ENCODE assay signal across 13 mouse cellular contexts in the genomic region with DNA sequence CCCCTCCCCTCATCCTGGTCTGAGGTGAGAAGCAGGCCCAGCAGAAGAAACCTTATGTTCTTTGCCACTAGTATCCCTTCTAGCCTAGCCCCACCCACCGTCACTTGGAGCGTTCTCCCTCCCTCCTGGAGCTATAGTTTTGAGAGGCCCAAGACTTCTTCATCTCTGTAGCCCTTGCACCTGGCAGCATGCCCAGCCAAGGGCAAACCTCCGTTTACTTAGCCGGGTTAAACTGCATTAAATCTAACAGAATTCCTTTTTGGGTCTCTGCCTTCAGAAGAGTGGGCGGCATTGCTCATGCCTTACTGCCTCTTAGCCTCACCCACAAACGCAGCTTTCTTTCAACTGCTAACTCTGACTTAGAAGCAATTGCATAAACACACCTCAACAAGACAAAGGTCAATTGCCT.
DNase-seq lines count a peak whose midpoint lies in the region; ATAC-seq and TF ChIP-seq lines count a peak whose summit lies in the region.
"Had no signal": no experiment of that assay in that cellular context is flagged by ENCODE, and none has a peak within 500 bp of the region (broad histone marks: within the 10 kb centered on the region; RNA-seq: fewer than 3 reads in every experiment).

No protein-coding gene starts in this region.

- H3K4me3 ChIP-seq in lung, embryonic 14.5 days (ENCODE audit: low read depth, low read length) = no peak overlapping the region
- H3K4me3 ChIP-seq in forebrain, postnatal 0 days (ENCODE audit: low read depth, low read length) = no peak overlapping the region
- H3K4me3 ChIP-seq: megakaryocyte, embryonic 14.5 days; neural tube, embryonic 15.5 days had no signal

- H3K27me3 ChIP-seq in lung, embryonic 14.5 days (ENCODE audit: insufficient read depth, low read length) = no peaks in the 10 kb centered on the region
- no peaks in the 10 kb centered on the region for H3K27me3 ChIP-seq in forebrain, postnatal 0 days (ENCODE audit: insufficient read depth, low read length)
- H3K27me3 ChIP-seq: megakaryocyte, embryonic 14.5 days; neural tube, embryonic 15.5 days had no signal

- no peaks in the 10 kb centered on the region for H3K4me1 ChIP-seq in lung, embryonic 14.5 days (ENCODE audit: insufficient read depth)
- H3K4me1 ChIP-seq in forebrain, postnatal 0 days (ENCODE audit: insufficient read depth) = no peaks in the 10 kb centered on the region
- H3K4me1 ChIP-seq: megakaryocyte, embryonic 14.5 days had no signal

- DNase-seq in adrenal gland, postnatal 14 days = peak; percentile 29
- DNase-seq in adrenal gland, adult 18-20 months (ENCODE audit: low spot score in 2 of 2) = no peak
- peak; percentile 46 for DNase-seq in MN1 (ENCODE audit: low spot score)
- DNase-seq in kidney, adult 18-20 months = peak; percentile 38
- DNase-seq in lung, embryonic 14.5 days = peak; percentile 90
- DNase-seq in thymus, postnatal 0 days (ENCODE audit: low spot score) = no peak
- no peak for DNase-seq in forebrain, postnatal 0 days
- no peak for DNase-seq in Muller cell, postnatal 12 days (ENCODE audit: inconsistent ontology term)
- DNase-seq: gastrocnemius, postnatal 25 days; heart, postnatal 4 days; spleen, adult 18-20 months had no signal

- no peak for TF ChIP-seq CTCF in lung, embryonic 14.5 days (IDR thresholded peaks at IDR 0.05; ENCODE audit: low read depth)
- TF ChIP-seq CTCF in forebrain, postnatal 0 days (IDR thresholded peaks at IDR 0.05; ENCODE audit: low read depth) = no peak

- peak overlapping the region; percentile 51 for H3K27ac ChIP-seq in lung, embryonic 14.5 days (ENCODE audit: low read depth)
- H3K27ac ChIP-seq in forebrain, postnatal 0 days (ENCODE audit: low read depth, low read length) = no peak overlapping the region
- H3K27ac ChIP-seq: neural tube, embryonic 15.5 days had no signal

- no peak overlapping the region for H3K9ac ChIP-seq in lung, embryonic 14.5 days
- H3K9ac ChIP-seq in forebrain, postnatal 0 days = no peak overlapping the region
- H3K9ac ChIP-seq: neural tube, embryonic 15.5 days had no signal

- no peak overlapping the region for H3K4me2 ChIP-seq in lung, embryonic 14.5 days
- H3K4me2 ChIP-seq in forebrain, postnatal 0 days (ENCODE audit: low read depth) = no peak overlapping the region
- H3K4me2 ChIP-seq: neural tube, embryonic 15.5 days had no signal

- H3K36me3 ChIP-seq in lung, embryonic 14.5 days (ENCODE audit: insufficient read depth) = no peaks in the 10 kb centered on the region
- H3K36me3 ChIP-seq in forebrain, postnatal 0 days (ENCODE audit: insufficient read depth) = no peaks in the 10 kb centered on the region
- H3K36me3 ChIP-seq: neural tube, embryonic 15.5 days had no signal

- 21% methylated on average over 6 of the region's 6 CpGs for WGBS in lung, embryonic 14.5 days
- WGBS in forebrain, postnatal 0 days = 40% methylated on average over 6 of the region's 6 CpGs

- H3K9me3 ChIP-seq in lung, embryonic 14.5 days (ENCODE audit: low read depth, low read length) = no peaks in the 10 kb centered on the region
- no peaks in the 10 kb centered on the region for H3K9me3 ChIP-seq in forebrain, postnatal 0 days (ENCODE audit: low read length)
- H3K9me3 ChIP-seq: neural tube, embryonic 15.5 days had no signal

- ATAC-seq in lung, embryonic 14.5 days (ENCODE audit: insufficient read depth) = peak; percentile 94
- ATAC-seq in forebrain, postnatal 0 days = no peak

Comparison
In these comparisons a context has a peak if more than half of its experiments do, and no peak if none do; other contexts are left out.
1. DNase-seq: peak in adrenal gland, postnatal 14 days (single experiment), MN1 (single experiment), kidney, adult 18-20 months (single experiment) and lung, embryonic 14.5 days (single experiment); none in adrenal gland, adult 18-20 months (0 of 2), thymus, postnatal 0 days (single experiment), forebrain, postnatal 0 days (single experiment) and Muller cell, postnatal 12 days (single experiment).